Mouse (Mus musculus): ENCODE data around the gene Daam1.

Gene Daam1

DNA sequence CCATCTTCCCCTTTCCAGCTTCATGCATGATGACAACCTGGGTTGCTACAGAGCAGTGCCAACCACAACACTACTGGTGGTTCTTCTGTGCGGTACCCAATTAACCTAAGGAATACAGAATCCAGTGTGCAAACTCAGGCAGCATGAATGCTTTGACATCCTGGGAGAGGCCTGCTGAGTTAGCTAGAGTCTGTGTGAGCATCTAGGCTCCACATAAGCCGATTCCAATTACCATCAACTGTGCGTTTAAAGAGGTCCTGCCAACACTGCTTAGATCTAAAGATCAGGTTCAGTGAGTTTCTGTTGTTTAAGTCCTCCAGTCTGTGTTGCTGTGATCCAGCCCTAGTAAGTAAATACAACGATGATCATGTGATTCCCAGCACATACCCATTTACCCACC is 189.4 kb downstream of the Daam1 start:
- Histone ChIP-seq H3K9me3 (ENCODE audit: low read length) (peaks cover 5% of the 10 kb centered on the region; the same call in 1 of the 2 replicates), H3K4me1 (replicated peaks; ENCODE audit: low read depth, low read length) (no peaks in the 10 kb centered on the region), H3K27me3 (ENCODE audit: insufficient read depth, low read length) (no peaks in the 10 kb centered on the region), H3K36me3 (ENCODE audit: insufficient read depth, low read length) (no peaks in the 10 kb centered on the region), H3K4me3 (replicated peaks; ENCODE audit: low read length) (no peak overlapping the region)
- no peak for TF ChIP-seq NANOG (IDR thresholded peaks at IDR 0.05; ENCODE audit: borderline replicate concordance, low read length)
- TF ChIP-seq CTCF (conservative IDR thresholded peaks at IDR 0.05; ENCODE audit: low read length), result no peak
- no peak for TF ChIP-seq POU5F1 (IDR thresholded peaks at IDR 0.05; ENCODE audit: borderline replicate concordance, low read length)

DNA sequence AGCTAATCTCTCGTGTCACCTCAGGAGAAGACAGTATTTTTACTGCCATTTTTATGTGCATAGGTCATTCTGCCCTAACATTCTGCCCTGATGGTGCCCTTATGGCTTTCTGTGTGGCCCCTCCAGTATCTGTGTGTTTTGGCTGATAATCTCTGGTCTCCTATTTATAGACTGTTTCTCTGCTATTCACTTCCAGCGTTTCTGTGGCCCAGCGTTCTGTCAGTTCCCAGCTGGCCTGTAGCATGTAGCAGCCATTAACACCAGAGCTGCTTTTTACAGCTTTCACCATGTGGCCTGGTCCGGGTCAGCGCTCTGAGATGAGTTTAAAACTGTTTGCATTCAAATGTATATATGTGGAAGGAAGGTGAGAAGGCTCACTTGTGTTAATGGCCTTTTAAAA is 190.7 kb downstream of the Daam1 start:
- Histone ChIP-seq H3K4me3 (replicated peaks; ENCODE audit: low read length) (no peak overlapping the region), H3K4me1 (replicated peaks; ENCODE audit: low read depth, low read length) (no peaks in the 10 kb centered on the region), H3K9me3 (ENCODE audit: low read length) (peaks cover 5% of the 10 kb centered on the region; the same call in 1 of the 2 replicates), H3K27me3 (ENCODE audit: insufficient read depth, low read length) (no peaks in the 10 kb centered on the region), H3K36me3 (ENCODE audit: insufficient read depth, low read length) (no peaks in the 10 kb centered on the region)
- TF ChIP-seq CTCF (conservative IDR thresholded peaks at IDR 0.05; ENCODE audit: low read length) (no peak), POU5F1 (IDR thresholded peaks at IDR 0.05; ENCODE audit: borderline replicate concordance, low read length) (no peak), NANOG (IDR thresholded peaks at IDR 0.05; ENCODE audit: borderline replicate concordance, low read length) (no peak)

DNA sequence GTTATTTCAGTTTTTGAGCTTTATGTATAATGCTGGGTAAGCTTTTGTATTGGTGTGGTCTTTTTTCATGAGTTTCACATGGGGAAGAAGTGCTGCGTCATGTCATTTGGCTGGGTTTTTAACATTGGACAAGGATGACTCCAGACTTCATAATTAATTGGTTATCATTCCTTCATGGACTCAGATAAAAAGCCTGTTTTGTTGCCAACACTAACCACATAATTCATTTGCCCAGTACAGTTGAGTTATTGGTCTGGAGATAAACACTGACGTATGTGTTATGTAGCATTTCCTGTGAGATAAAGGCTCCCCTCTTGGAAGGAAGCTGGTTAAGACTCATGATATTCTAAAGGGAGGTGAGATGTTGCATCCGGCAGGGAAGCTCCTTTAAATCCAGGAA is 191.9 kb downstream of the Daam1 start:
- Histone ChIP-seq H3K4me3 (replicated peaks; ENCODE audit: low read length) (no peak overlapping the region), H3K9me3 (ENCODE audit: low read length) (peaks cover 5% of the 10 kb centered on the region; the same call in 1 of the 2 replicates), H3K36me3 (ENCODE audit: insufficient read depth, low read length) (no peaks in the 10 kb centered on the region), H3K27me3 (ENCODE audit: insufficient read depth, low read length) (no peaks in the 10 kb centered on the region), H3K4me1 (replicated peaks; ENCODE audit: low read depth, low read length) (no peaks in the 10 kb centered on the region)
- TF ChIP-seq CTCF (conservative IDR thresholded peaks at IDR 0.05; ENCODE audit: low read length) (no peak), NANOG (IDR thresholded peaks at IDR 0.05; ENCODE audit: borderline replicate concordance, low read length) (no peak), POU5F1 (IDR thresholded peaks at IDR 0.05; ENCODE audit: borderline replicate concordance, low read length) (no peak)

DNA sequence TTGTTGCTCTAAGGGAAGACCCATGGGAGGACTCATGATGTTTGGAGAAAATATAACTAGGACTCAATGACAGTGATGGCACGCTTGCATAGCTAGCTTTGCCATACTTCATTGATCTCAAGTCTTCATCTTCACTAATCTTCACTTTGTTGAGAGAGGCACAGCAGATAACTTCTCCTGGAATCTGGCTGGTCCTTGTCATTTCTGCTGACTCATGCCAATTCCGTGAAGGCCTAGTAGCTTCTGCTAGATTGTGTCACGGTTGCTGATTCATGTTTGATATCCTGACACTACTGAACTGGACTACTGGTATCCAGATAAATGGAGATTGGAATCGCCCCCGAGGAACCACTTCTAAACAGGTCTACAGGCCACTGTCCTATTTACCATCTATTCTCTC is 192.7 kb downstream of the Daam1 start:
- no peaks in the 10 kb centered on the region for H3K4me1 ChIP-seq (replicated peaks; ENCODE audit: low read depth, low read length)
- TF ChIP-seq NANOG (IDR thresholded peaks at IDR 0.05; ENCODE audit: borderline replicate concordance, low read length) (no peak), CTCF (conservative IDR thresholded peaks at IDR 0.05; ENCODE audit: low read length) (no peak), POU5F1 (IDR thresholded peaks at IDR 0.05; ENCODE audit: borderline replicate concordance, low read length) (no peak)
- H3K4me3 ChIP-seq (replicated peaks; ENCODE audit: low read length), result no peak overlapping the region
- H3K27me3 ChIP-seq (ENCODE audit: insufficient read depth, low read length), result no peaks in the 10 kb centered on the region
- peaks cover 5% of the 10 kb centered on the region; the same call in 1 of the 2 replicates for H3K9me3 ChIP-seq (ENCODE audit: low read length)
- H3K36me3 ChIP-seq (ENCODE audit: insufficient read depth, low read length), result no peaks in the 10 kb centered on the region

DNA sequence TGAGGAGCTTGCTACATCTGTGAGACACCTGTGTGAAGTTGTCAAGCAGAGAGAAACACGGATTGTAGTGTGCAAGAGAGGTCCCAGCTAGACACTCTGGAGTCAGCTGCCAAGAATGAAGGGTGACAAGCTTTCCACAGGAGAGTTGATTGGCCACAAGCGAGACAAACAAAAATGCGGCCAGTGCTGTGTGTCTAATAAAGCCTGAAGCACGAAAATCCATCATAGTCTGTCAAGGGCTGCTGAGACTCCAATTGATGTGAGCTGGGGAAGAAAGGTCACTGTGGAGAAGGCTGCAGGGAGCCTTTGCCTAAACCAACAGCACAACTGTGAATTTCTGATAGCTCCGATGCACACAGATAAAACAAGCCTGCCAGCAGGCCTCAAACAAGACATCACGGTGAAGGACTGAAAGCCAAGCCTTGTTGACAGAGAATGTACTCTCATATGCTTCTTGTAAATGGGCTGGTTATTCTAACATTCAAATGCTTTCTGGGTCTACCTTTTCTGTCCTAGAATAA is 194.5 kb downstream of the Daam1 start:
- Histone ChIP-seq H3K4me3 (replicated peaks; ENCODE audit: low read length) (no peak overlapping the region), H3K9me3 (ENCODE audit: low read length) (peaks cover 5% of the 10 kb centered on the region; the same call in 1 of the 2 replicates), H3K27me3 (ENCODE audit: insufficient read depth, low read length) (no peaks in the 10 kb centered on the region), H3K36me3 (ENCODE audit: insufficient read depth, low read length) (no peaks in the 10 kb centered on the region), H3K4me1 (replicated peaks; ENCODE audit: low read depth, low read length) (no peaks in the 10 kb centered on the region)
- TF ChIP-seq CTCF (conservative IDR thresholded peaks at IDR 0.05; ENCODE audit: low read length), result no peak
- TF ChIP-seq NANOG (IDR thresholded peaks at IDR 0.05; ENCODE audit: borderline replicate concordance, low read length), result no peak
- TF ChIP-seq POU5F1 (IDR thresholded peaks at IDR 0.05; ENCODE audit: borderline replicate concordance, low read length), result no peak

- no peaks in the 10 kb centered on the region for H3K4me1 ChIP-seq (replicated peaks; ENCODE audit: low read depth, low read length)
- TF ChIP-seq CTCF (conservative IDR thresholded peaks at IDR 0.05; ENCODE audit: low read length) (no peak), POU5F1 (IDR thresholded peaks at IDR 0.05; ENCODE audit: borderline replicate concordance, low read length) (no peak), NANOG (IDR thresholded peaks at IDR 0.05; ENCODE audit: borderline replicate concordance, low read length) (no peak)
- no peaks in the 10 kb centered on the region for H3K36me3 ChIP-seq (ENCODE audit: insufficient read depth, low read length)
- no peaks in the 10 kb centered on the region for H3K9me3 ChIP-seq (ENCODE audit: low read length)
- H3K27me3 ChIP-seq (ENCODE audit: insufficient read depth, low read length), result no peaks in the 10 kb centered on the region
- H3K4me3 ChIP-seq (replicated peaks; ENCODE audit: low read length), result no peak overlapping the region
Observed at GRCm38 (mm10) chr12:72031171-72031570, 200.3 kb downstream of the Daam1 start.

GRCm38 (mm10) chr12:72031794-72032193 is 200.9 kb downstream of the Daam1 start:
- no peaks in the 10 kb centered on the region for H3K9me3 ChIP-seq (ENCODE audit: low read length)
- no peak for TF ChIP-seq CTCF (conservative IDR thresholded peaks at IDR 0.05; ENCODE audit: low read length)

GRCm38 (mm10) chr12:72036097-72036661 is 205.3 kb downstream of the Daam1 start:
- no peak for TF ChIP-seq CTCF (conservative IDR thresholded peaks at IDR 0.05; ENCODE audit: low read length)
- TF ChIP-seq NANOG (IDR thresholded peaks at IDR 0.05; ENCODE audit: borderline replicate concordance, low read length), result no peak
- no peak for TF ChIP-seq POU5F1 (IDR thresholded peaks at IDR 0.05; ENCODE audit: borderline replicate concordance, low read length)
- Histone ChIP-seq H3K27me3 (ENCODE audit: insufficient read depth, low read length) (no peaks in the 10 kb centered on the region), H3K4me3 (replicated peaks; ENCODE audit: low read length) (no peak overlapping the region), H3K36me3 (ENCODE audit: insufficient read depth, low read length) (no peaks in the 10 kb centered on the region), H3K9me3 (ENCODE audit: low read length) (no peaks in the 10 kb centered on the region; the same call in 1 of the 2 replicates), H3K4me1 (replicated peaks; ENCODE audit: low read depth, low read length) (no peaks in the 10 kb centered on the region)

More at GRCm38 (mm10) chr12:72031794-72032193, 200.9 kb downstream of the Daam1 start:
- H3K27me3 ChIP-seq (ENCODE audit: insufficient read depth, low read length), result no peaks in the 10 kb centered on the region
- H3K36me3 ChIP-seq (ENCODE audit: insufficient read depth, low read length), result no peaks in the 10 kb centered on the region
- no peak overlapping the region for H3K4me3 ChIP-seq (replicated peaks; ENCODE audit: low read length)
- H3K4me1 ChIP-seq (replicated peaks; ENCODE audit: low read depth, low read length), result no peaks in the 10 kb centered on the region

DNA sequence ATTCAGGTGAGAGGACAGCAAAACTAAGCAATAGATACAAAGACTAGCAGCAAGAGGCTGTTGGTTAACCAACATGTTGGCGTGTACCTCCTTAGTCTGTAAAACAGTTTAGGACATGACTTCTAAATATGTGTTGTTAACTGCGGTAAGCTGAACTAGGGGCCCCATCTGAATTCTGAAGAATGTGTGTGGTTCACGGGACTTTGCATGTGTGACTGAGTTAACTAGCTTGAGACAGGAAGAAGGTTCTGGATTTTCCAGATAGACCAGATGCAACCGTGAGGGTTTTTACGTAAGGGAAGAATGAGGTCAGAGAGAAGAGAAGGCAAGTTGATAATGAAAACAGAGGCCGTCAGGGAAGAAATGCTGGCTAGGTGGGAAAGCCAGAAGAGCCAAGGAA is 206.2 kb downstream of the Daam1 start:
- no peaks in the 10 kb centered on the region; the same call in 1 of the 2 replicates for H3K9me3 ChIP-seq (ENCODE audit: low read length)
- H3K4me3 ChIP-seq (replicated peaks; ENCODE audit: low read length), result no peak overlapping the region
- no peaks in the 10 kb centered on the region for H3K4me1 ChIP-seq (replicated peaks; ENCODE audit: low read depth, low read length)
- TF ChIP-seq POU5F1 (IDR thresholded peaks at IDR 0.05; ENCODE audit: borderline replicate concordance, low read length) (no peak), CTCF (conservative IDR thresholded peaks at IDR 0.05; ENCODE audit: low read length) (no peak), NANOG (IDR thresholded peaks at IDR 0.05; ENCODE audit: borderline replicate concordance, low read length) (no peak)
- H3K27me3 ChIP-seq (ENCODE audit: insufficient read depth, low read length), result no peaks in the 10 kb centered on the region
- no peaks in the 10 kb centered on the region for H3K36me3 ChIP-seq (ENCODE audit: insufficient read depth, low read length)
